Mouse (Mus musculus) limb, embryonic 15.5 days (tissue): Measurements from ENCODE around the gene Tmeff1. TPM values are rescaled to one million over a fixed set of nuclear protein-coding genes. Genes with fewer than 3 reads are reported as not detected.

Experiments used
- ATAC-seq: fragments of 200-750 bp; cut with Nextera tagmentation; 2 replicates; pipeline ENCODE4 v1.8.0; 2017; ENCODE audit warnings: low read depth, moderate TSS enrichment; ENCODE audit not compliant: insufficient number of reproducible peaks, low FRiP score, low TSS enrichment
- H3K27ac ChIP-seq: fragments of 300-500 bp; sonication (generic); 2 replicates; pipeline ENCODE4 v1.5.1; 2015; ENCODE audit warnings: moderate library complexity, mild to moderate bottlenecking, inconsistent platforms
- H3K27me3 ChIP-seq: fragments of 300-500 bp; sonication (generic); 2 replicates; pipeline ENCODE4 v1.6.1; 2015; ENCODE audit warnings: inconsistent platforms
- H3K36me3 ChIP-seq: fragments of 300-500 bp; sonication (generic); 2 replicates; pipeline ENCODE4 v1.6.1; 2015; ENCODE audit warnings: inconsistent platforms
- H3K4me1 ChIP-seq: fragments of 300-500 bp; sonication (generic); 2 replicates; pipeline ENCODE4 v1.6.1; 2015; ENCODE audit warnings: inconsistent platforms
- H3K4me2 ChIP-seq: fragments of 300-500 bp; sonication (generic); 2 replicates; pipeline ENCODE4 v1.6.1; 2015; ENCODE audit warnings: mild to moderate bottlenecking, inconsistent platforms
- H3K4me3 ChIP-seq: fragments of 300-500 bp; sonication (generic); 2 replicates; pipeline ENCODE4 v1.5.1; 2015; ENCODE audit warnings: mild to moderate bottlenecking, inconsistent platforms
- H3K9ac ChIP-seq: fragments of 300-500 bp; sonication (generic); 2 replicates; pipeline ENCODE4 v1.6.1; 2015; ENCODE audit warnings: inconsistent platforms
- H3K9me3 ChIP-seq: fragments of 300-500 bp; sonication (generic); 2 replicates; pipeline ENCODE4 v1.6.1; 2016; ENCODE audit warnings: inconsistent platforms
- whole genome bisulfite sequencing: fragments of 180-500 bp; shearing (Covaris S2); methylation state at CpG from one replicate; pipeline ENCODE4 v1.1.7; 2015; 5-methylcytosine and 5-hydroxymethylcytosine counted together
- polyA plus RNA-seq: library from polyadenylated mRNA; unstranded; fragments of >200 nt; fragmentation: Nextera tagmentation; extraction: Ambion mirVana; gene quantifications from 2 replicates; pipeline ENCODE4 v1.2.1, GENCODE M21; 2015

The Tmeff1 gene
- polyA plus RNA-seq, 1 experiment from 2014 or later, result 40.1 TPM

- Histone ChIP-seq H3K36me3 (no peaks in the 10 kb centered on the region), H3K4me2 (no peak overlapping the region), H3K4me1 (no peaks in the 10 kb centered on the region), H3K27ac (no peak overlapping the region), H3K4me3 (no peak overlapping the region), H3K27me3 (no peaks in the 10 kb centered on the region), H3K9me3 (no peaks in the 10 kb centered on the region), H3K9ac (no peak overlapping the region)
- 47% methylated on average over 4 of the region's 4 CpGs for WGBS
- no peak for ATAC-seq
Observed at GRCm38 (mm10) chr4:48578399-48578798, 6.6 kb upstream of the Tmeff1 start.

GRCm38 (mm10) chr4:48579475-48580110, 5.4 kb upstream of the Tmeff1 start:
- Histone ChIP-seq H3K4me2 (no peak overlapping the region), H3K9me3 (no peaks in the 10 kb centered on the region), H3K4me3 (no peak overlapping the region), H3K27me3 (no peaks in the 10 kb centered on the region), H3K27ac (no peak overlapping the region), H3K9ac (no peak overlapping the region), H3K36me3 (no peaks in the 10 kb centered on the region), H3K4me1 (0 out of 2 replicates have a peak, but pooled peaks cover 2% of the 10 kb centered on the region)
- ATAC-seq, result no peak
- WGBS, result 54% methylated on average over 6 of the region's 6 CpGs

- H3K4me2 ChIP-seq, result no peak overlapping the region
- ATAC-seq, result no peak
- WGBS, result 27% methylated on average over 2 of the region's 2 CpGs
- H3K27ac ChIP-seq, result no peak overlapping the region
- H3K27me3 ChIP-seq, result no peaks in the 10 kb centered on the region
- peaks cover 7% of the 10 kb centered on the region for H3K4me1 ChIP-seq
- no peaks in the 10 kb centered on the region for H3K9me3 ChIP-seq
- H3K9ac ChIP-seq, result no peak overlapping the region
- H3K4me3 ChIP-seq, result no peak overlapping the region
- H3K36me3 ChIP-seq, result no peaks in the 10 kb centered on the region
Observed at GRCm38 (mm10) chr4:48581201-48581600, 3.8 kb upstream of the Tmeff1 start.

GRCm38 (mm10) chr4:48581993-48582392, 3.0 kb upstream of the Tmeff1 start:
- Histone ChIP-seq H3K9me3 (no peaks in the 10 kb centered on the region), H3K4me1 (peaks cover 13% of the 10 kb centered on the region), H3K4me3 (no peak overlapping the region), H3K36me3 (no peaks in the 10 kb centered on the region), H3K27me3 (no peaks in the 10 kb centered on the region), H3K9ac (no peak overlapping the region), H3K27ac (no peak overlapping the region), H3K4me2 (no peak overlapping the region)
- ATAC-seq, result no peak
- WGBS, result 78% methylated on average over 2 of the region's 3 CpGs

GRCm38 (mm10) chr4:48582941-48583340, 2.0 kb upstream of the Tmeff1 start:
- Histone ChIP-seq H3K4me1 (peaks cover 13% of the 10 kb centered on the region), H3K9ac (no peak overlapping the region), H3K4me3 (no peak overlapping the region), H3K27ac (no peak overlapping the region), H3K9me3 (no peaks in the 10 kb centered on the region), H3K36me3 (no peaks in the 10 kb centered on the region), H3K4me2 (no peak overlapping the region), H3K27me3 (no peaks in the 10 kb centered on the region)
- 76% methylated on average over 2 of the region's 2 CpGs for WGBS
- ATAC-seq, result no peak

GRCm38 (mm10) chr4:48585241-48586098, 496 bp downstream of the Tmeff1 start:
- peak overlapping the region; percentile 86 for H3K4me2 ChIP-seq
- peak overlapping the region; percentile 83 for H3K4me3 ChIP-seq
- H3K9ac ChIP-seq, result peak overlapping the region; percentile 68
- no peaks in the 10 kb centered on the region for H3K27me3 ChIP-seq
- peaks cover 13% of the 10 kb centered on the region for H3K4me1 ChIP-seq
- H3K36me3 ChIP-seq, result no peaks in the 10 kb centered on the region
- whole genome bisulfite sequencing, result under 1% methylated on average over 84 of the region's 92 CpGs
- H3K27ac ChIP-seq, result peak overlapping the region; percentile 84
- H3K9me3 ChIP-seq, result no peaks in the 10 kb centered on the region
- ATAC-seq, result peak; percentile 62

GRCm38 (mm10) chr4:48586099-48586821, 1.3 kb downstream of the Tmeff1 start:
- Histone ChIP-seq H3K9ac (peak overlapping the region; percentile 68), H3K27ac (peak overlapping the region; percentile 84), H3K4me2 (peak overlapping the region; percentile 86), H3K4me3 (peak overlapping the region; percentile 83), H3K4me1 (peaks cover 13% of the 10 kb centered on the region), H3K9me3 (no peaks in the 10 kb centered on the region), H3K36me3 (no peaks in the 10 kb centered on the region), H3K27me3 (no peaks in the 10 kb centered on the region)
- WGBS, result 4% methylated on average over 12 of the region's 12 CpGs
- no peak for ATAC-seq

- WGBS, result 91% methylated on average over 2 of the region's 2 CpGs
- Histone ChIP-seq H3K9me3 (no peaks in the 10 kb centered on the region), H3K9ac (no peak overlapping the region), H3K27ac (no peak overlapping the region), H3K36me3 (no peaks in the 10 kb centered on the region), H3K27me3 (no peaks in the 10 kb centered on the region), H3K4me1 (peaks cover 13% of the 10 kb centered on the region), H3K4me3 (no peak overlapping the region), H3K4me2 (no peak overlapping the region)
- ATAC-seq, result no peak
Observed at GRCm38 (mm10) chr4:48587526-48587925, 2.6 kb downstream of the Tmeff1 start.

GRCm38 (mm10) chr4:48588576-48588975, 3.6 kb downstream of the Tmeff1 start:
- Histone ChIP-seq H3K27ac (no peak overlapping the region), H3K9me3 (no peaks in the 10 kb centered on the region), H3K36me3 (no peaks in the 10 kb centered on the region), H3K9ac (no peak overlapping the region), H3K27me3 (no peaks in the 10 kb centered on the region), H3K4me2 (no peak overlapping the region), H3K4me1 (peaks cover 16% of the 10 kb centered on the region), H3K4me3 (no peak overlapping the region)
- ATAC-seq, result no peak
- WGBS, result 83% methylated on average over 9 of the region's 9 CpGs

GRCm38 (mm10) chr4:48590862-48591261, 5.9 kb downstream of the Tmeff1 start:
- no peak for ATAC-seq
- WGBS, result 84% methylated on average over 7 of the region's 7 CpGs

GRCm38 (mm10) chr4:48591390-48591789, 6.4 kb downstream of the Tmeff1 start:
- Histone ChIP-seq H3K4me2 (no peak overlapping the region), H3K4me3 (no peak overlapping the region), H3K27ac (no peak overlapping the region), H3K36me3 (no peaks in the 10 kb centered on the region), H3K27me3 (no peaks in the 10 kb centered on the region), H3K4me1 (peaks cover 7% of the 10 kb centered on the region), H3K9me3 (no peaks in the 10 kb centered on the region), H3K9ac (no peak overlapping the region)
- 86% methylated on average over 3 of the region's 3 CpGs for WGBS
- ATAC-seq, result no peak

More at GRCm38 (mm10) chr4:48590862-48591261, 5.9 kb downstream of the Tmeff1 start:
- Histone ChIP-seq H3K4me3 (no peak overlapping the region), H3K27me3 (no peaks in the 10 kb centered on the region), H3K9me3 (no peaks in the 10 kb centered on the region), H3K36me3 (no peaks in the 10 kb centered on the region), H3K27ac (no peak overlapping the region), H3K9ac (no peak overlapping the region), H3K4me1 (peaks cover 12% of the 10 kb centered on the region), H3K4me2 (no peak overlapping the region)

GRCm38 (mm10) chr4:48592328-48592727, 7.4 kb downstream of the Tmeff1 start:
- Histone ChIP-seq H3K4me2 (no peak overlapping the region), H3K4me1 (0 out of 2 replicates have a peak, but pooled peaks cover 3% of the 10 kb centered on the region), H3K27me3 (no peaks in the 10 kb centered on the region), H3K36me3 (no peaks in the 10 kb centered on the region), H3K9me3 (no peaks in the 10 kb centered on the region), H3K27ac (no peak overlapping the region), H3K9ac (no peak overlapping the region), H3K4me3 (no peak overlapping the region)
- no peak for ATAC-seq
- WGBS, result 60% methylated on average over 5 of the region's 5 CpGs
